ENCODE assay signal across 9 mouse cellular contexts in genomic region chr3:126998008-126998741, GRCm38 (mm10).
A peak's percentile ranks its signal among the peaks of the same experiment; 100 is the strongest.
DNase-seq lines count a peak whose midpoint lies in the region; ATAC-seq and TF ChIP-seq lines count a peak whose summit lies in the region.
"Had no signal": no experiment of that assay in that cellular context is flagged by ENCODE, and none has a peak within 500 bp of the region (broad histone marks: within the 10 kb centered on the region; RNA-seq: fewer than 3 reads in every experiment).

No protein-coding gene starts in this region.

- TF ChIP-seq POLR2A in lung, adult 2 months (IDR thresholded peaks at IDR 0.05; ENCODE audit: borderline replicate concordance, extremely low read depth, low read depth, low read length) = no peak

- peak overlapping the region; percentile 59 for H3K4me2 ChIP-seq in lung, embryonic 14.5 days
- H3K4me2 ChIP-seq in embryonic facial prominence, embryonic 12.5 days (replicated peaks) = peak overlapping the region; percentile 55

- H3K27ac ChIP-seq in lung, embryonic 14.5 days (ENCODE audit: low read depth) = peak overlapping the region; percentile 72; the same call in 1 of the 2 replicates
- H3K27ac ChIP-seq in embryonic facial prominence, embryonic 12.5 days = peak overlapping the region; percentile 69

- peak overlapping the region; percentile 42 for H3K9ac ChIP-seq in lung, embryonic 14.5 days
- peak overlapping the region; percentile 34; the same call in 1 of the 2 replicates for H3K9ac ChIP-seq in embryonic facial prominence, embryonic 12.5 days

- peak; percentile 80 for DNase-seq in lung, embryonic 14.5 days
- no peak for DNase-seq in lung, adult 2 months
- peak; percentile 70 to 74 for DNase-seq in heart, adult 9 months (ENCODE audit: low spot score in 2 of 2)
- DNase-seq in layer of hippocampus, adult 8-10 months (ENCODE audit: low spot score in 2 of 2) = peak; percentile 73 to 78
- peak; percentile 21 for DNase-seq in lung, postnatal 14 days
- peak; percentile 6 for DNase-seq in splenic B cell, adult 2 months (ENCODE audit: low read depth, low spot score)
- no peak for DNase-seq in adrenal gland, adult 8-10 months

- TF ChIP-seq CTCF in lung, embryonic 14.5 days (IDR thresholded peaks at IDR 0.05; ENCODE audit: low read depth) = no peak
- TF ChIP-seq CTCF in lung, adult 2 months (IDR thresholded peaks at IDR 0.05; ENCODE audit: insufficient read depth, low read length) = no peak

- H3K4me3 ChIP-seq in lung, embryonic 14.5 days (ENCODE audit: low read depth, low read length) = peak overlapping the region; percentile 19
- no peak overlapping the region for H3K4me3 ChIP-seq in lung, adult 2 months (replicated peaks; ENCODE audit: extremely low read depth, low read depth, low read length)
- H3K4me3 ChIP-seq in embryonic facial prominence, embryonic 12.5 days = peak overlapping the region; percentile 25

- WGBS in lung, embryonic 14.5 days = 11% methylated on average over 12 of the region's 12 CpGs
- WGBS in lung, adult 2 months = 21% methylated on average over 12 of the region's 12 CpGs
- 7% methylated on average over 12 of the region's 12 CpGs for WGBS in embryonic facial prominence, embryonic 12.5 days

- H3K27me3 ChIP-seq in lung, embryonic 14.5 days (ENCODE audit: insufficient read depth, low read length) = no peaks in the 10 kb centered on the region
- H3K27me3 ChIP-seq in embryonic facial prominence, embryonic 12.5 days = no peaks in the 10 kb centered on the region
- H3K27me3 ChIP-seq in splenic B cell, adult 2 months (ENCODE audit: control insufficient read depth, insufficient read depth, low read length, poor library complexity, severe bottlenecking) = no peaks in the 10 kb centered on the region; the same call in 1 of the 2 replicates

- no peaks in the 10 kb centered on the region; the same call in 1 of the 2 replicates for H3K4me1 ChIP-seq in lung, embryonic 14.5 days (ENCODE audit: insufficient read depth)
- peaks cover 3% of the 10 kb centered on the region; the same call in 1 of the 2 replicates for H3K4me1 ChIP-seq in lung, adult 2 months (ENCODE audit: control insufficient read depth, insufficient read depth, low read length)
- peaks cover 14% of the 10 kb centered on the region; the same call in 1 of the 2 replicates for H3K4me1 ChIP-seq in embryonic facial prominence, embryonic 12.5 days

- H3K36me3 ChIP-seq in lung, embryonic 14.5 days (ENCODE audit: insufficient read depth) = no peaks in the 10 kb centered on the region
- H3K36me3 ChIP-seq in embryonic facial prominence, embryonic 12.5 days = no peaks in the 10 kb centered on the region
- no peaks in the 10 kb centered on the region for H3K36me3 ChIP-seq in splenic B cell, adult 2 months (ENCODE audit: control insufficient read depth, insufficient read depth, low read length, poor library complexity, severe bottlenecking)

- peak; percentile 93 for ATAC-seq in lung, embryonic 14.5 days (ENCODE audit: insufficient read depth)
- peak; percentile 82 for ATAC-seq in embryonic facial prominence, embryonic 12.5 days (ENCODE audit: insufficient number of reproducible peaks, insufficient read depth, low FRiP score, low TSS enrichment)

- no peaks in the 10 kb centered on the region for H3K9me3 ChIP-seq in lung, embryonic 14.5 days (ENCODE audit: low read depth, low read length)
- H3K9me3 ChIP-seq in embryonic facial prominence, embryonic 12.5 days = no peaks in the 10 kb centered on the region
- H3K9me3 ChIP-seq: G1E had no signal

Comparison
In these comparisons a context has a peak if more than half of its experiments do, and no peak if none do; other contexts are left out.
1. DNase-seq: peak in lung, embryonic 14.5 days (single experiment), heart, adult 9 months (2 of 2), layer of hippocampus, adult 8-10 months (2 of 2), lung, postnatal 14 days (single experiment) and splenic B cell, adult 2 months (single experiment); none in lung, adult 2 months (single experiment) and adrenal gland, adult 8-10 months (single experiment).